9 mouse cellular contexts compared by ENCODE assay signal in genomic region chr5:144479677-144480171, GRCm38 (mm10).
DNase-seq lines count a peak whose midpoint lies in the region; ATAC-seq and TF ChIP-seq lines count a peak whose summit lies in the region.
"Had no signal": no experiment of that assay in that cellular context is flagged by ENCODE, and none has a peak within 500 bp of the region (broad histone marks: within the 10 kb centered on the region; RNA-seq: fewer than 3 reads in every experiment).

No protein-coding gene starts in this region.

- H3K4me2 ChIP-seq in heart, embryonic 12.5 days, result no peak overlapping the region
- no peak overlapping the region for H3K4me2 ChIP-seq in lung, embryonic 16.5 days (ENCODE audit: low read depth, low read length)
- H3K4me2 ChIP-seq in forebrain, embryonic 16.5 days (ENCODE audit: low read length), result no peak overlapping the region
- no peak overlapping the region for H3K4me2 ChIP-seq in liver, embryonic 12.5 days
- H3K4me2 ChIP-seq: heart, embryonic 13.5 days had no signal

- H3K27ac ChIP-seq in heart, embryonic 12.5 days (ENCODE audit: poor library complexity, severe bottlenecking), result no peak overlapping the region
- H3K27ac ChIP-seq in lung, embryonic 16.5 days (ENCODE audit: low read length), result peak overlapping the region; percentile 43
- H3K27ac ChIP-seq in forebrain, embryonic 16.5 days (ENCODE audit: low read length), result no peak overlapping the region
- no peak overlapping the region for H3K27ac ChIP-seq in liver, embryonic 12.5 days
- H3K27ac ChIP-seq: heart, embryonic 13.5 days had no signal

- H3K9ac ChIP-seq in heart, embryonic 12.5 days, result no peak overlapping the region
- H3K9ac ChIP-seq in lung, embryonic 16.5 days (ENCODE audit: low read length), result no peak overlapping the region
- no peak overlapping the region for H3K9ac ChIP-seq in forebrain, embryonic 16.5 days (replicated peaks; ENCODE audit: low read depth, low read length)
- H3K9ac ChIP-seq in liver, embryonic 12.5 days, result no peak overlapping the region
- H3K9ac ChIP-seq: heart, embryonic 13.5 days had no signal

- TF ChIP-seq POLR2A in lung, adult 2 months (IDR thresholded peaks at IDR 0.05; ENCODE audit: borderline replicate concordance, extremely low read depth, low read depth, low read length), result no peak

- no peaks in the 10 kb centered on the region for H3K27me3 ChIP-seq in heart, embryonic 12.5 days (replicated peaks)
- no peaks in the 10 kb centered on the region for H3K27me3 ChIP-seq in lung, embryonic 16.5 days (ENCODE audit: control insufficient read depth, insufficient read depth, low read depth, low read length)
- no peaks in the 10 kb centered on the region; the same call in 1 of the 2 replicates for H3K27me3 ChIP-seq in forebrain, embryonic 16.5 days (replicated peaks; ENCODE audit: control insufficient read depth, insufficient read depth, low read length)
- no peaks in the 10 kb centered on the region for H3K27me3 ChIP-seq in liver, embryonic 12.5 days (replicated peaks)
- H3K27me3 ChIP-seq: heart, embryonic 13.5 days had no signal

- H3K36me3 ChIP-seq in heart, embryonic 12.5 days, result no peaks in the 10 kb centered on the region
- H3K36me3 ChIP-seq in lung, embryonic 16.5 days (ENCODE audit: control insufficient read depth, insufficient read depth, low read length), result no peaks in the 10 kb centered on the region
- no peaks in the 10 kb centered on the region for H3K36me3 ChIP-seq in forebrain, embryonic 16.5 days (ENCODE audit: control insufficient read depth, insufficient read depth)
- no peaks in the 10 kb centered on the region for H3K36me3 ChIP-seq in liver, embryonic 12.5 days
- H3K36me3 ChIP-seq: heart, embryonic 13.5 days had no signal

- no peak overlapping the region for H3K4me3 ChIP-seq in heart, embryonic 12.5 days
- no peak overlapping the region for H3K4me3 ChIP-seq in lung, embryonic 16.5 days (ENCODE audit: low read length)
- no peak overlapping the region for H3K4me3 ChIP-seq in lung, adult 2 months (replicated peaks; ENCODE audit: extremely low read depth, low read depth, low read length)
- H3K4me3 ChIP-seq in forebrain, embryonic 16.5 days (replicated peaks; ENCODE audit: low read length), result no peak overlapping the region
- no peak overlapping the region for H3K4me3 ChIP-seq in liver, embryonic 12.5 days
- H3K4me3 ChIP-seq: heart, embryonic 13.5 days had no signal

- ATAC-seq in heart, embryonic 12.5 days (ENCODE audit: insufficient number of reproducible peaks, low FRiP score), result no peak
- peak; percentile 81 for ATAC-seq in lung, embryonic 16.5 days (ENCODE audit: low read depth)
- ATAC-seq in forebrain, embryonic 16.5 days, result peak; percentile 65
- ATAC-seq in liver, embryonic 12.5 days, result no peak

- WGBS in heart, embryonic 12.5 days, result 61% methylated on average over 8 of the region's 8 CpGs
- 39% methylated on average over 8 of the region's 8 CpGs for WGBS in lung, embryonic 16.5 days
- whole genome bisulfite sequencing in lung, adult 2 months, result 35% methylated on average over 8 of the region's 8 CpGs
- WGBS in forebrain, embryonic 16.5 days, result 4% methylated on average over 8 of the region's 8 CpGs
- 63% methylated on average over 8 of the region's 8 CpGs for WGBS in liver, embryonic 12.5 days (ENCODE audit: insufficient replicate concordance)

- H3K4me1 ChIP-seq in heart, embryonic 12.5 days (replicated peaks), result no peaks in the 10 kb centered on the region
- no peaks in the 10 kb centered on the region for H3K4me1 ChIP-seq in lung, embryonic 16.5 days (replicated peaks; ENCODE audit: control insufficient read depth, insufficient read depth, low read length)
- no peaks in the 10 kb centered on the region for H3K4me1 ChIP-seq in lung, adult 2 months (ENCODE audit: control insufficient read depth, insufficient read depth, low read length)
- peaks cover 14% of the 10 kb centered on the region for H3K4me1 ChIP-seq in forebrain, embryonic 16.5 days (replicated peaks; ENCODE audit: control insufficient read depth, insufficient read depth, low read length)
- no peaks in the 10 kb centered on the region for H3K4me1 ChIP-seq in liver, embryonic 12.5 days
- H3K4me1 ChIP-seq: heart, embryonic 13.5 days had no signal

- TF ChIP-seq CTCF in lung, adult 2 months (IDR thresholded peaks at IDR 0.05; ENCODE audit: insufficient read depth, low read length), result no peak

- peak; percentile 82 for DNase-seq in heart, adult 11 months
- no peak for DNase-seq in lung, adult 2 months
- peak; percentile 77 for DNase-seq in Muller cell, postnatal 12 days (ENCODE audit: inconsistent ontology term)
- no peak for DNase-seq in frontal cortex, postnatal 14 days (ENCODE audit: low spot score in 2 of 2)

- peaks cover 9% of the 10 kb centered on the region; the same call in 1 of the 2 replicates for H3K9me3 ChIP-seq in heart, embryonic 12.5 days (replicated peaks)
- no peaks in the 10 kb centered on the region for H3K9me3 ChIP-seq in lung, embryonic 16.5 days (ENCODE audit: control insufficient read depth, low read length)
- no peaks in the 10 kb centered on the region for H3K9me3 ChIP-seq in forebrain, embryonic 16.5 days (ENCODE audit: control insufficient read depth, low read length)
- H3K9me3 ChIP-seq in liver, embryonic 12.5 days (replicated peaks), result peaks cover 16% of the 10 kb centered on the region
- H3K9me3 ChIP-seq: heart, embryonic 13.5 days had no signal

Comparison
In these comparisons a context has a peak if more than half of its experiments do, and no peak if none do; other contexts are left out.
1. DNase-seq: peak in heart, adult 11 months (single experiment) and Muller cell, postnatal 12 days (single experiment); none in lung, adult 2 months (single experiment) and frontal cortex, postnatal 14 days (0 of 2).
2. ATAC-seq: peak in lung, embryonic 16.5 days (single experiment) and forebrain, embryonic 16.5 days (single experiment); none in heart, embryonic 12.5 days (single experiment) and liver, embryonic 12.5 days (single experiment).